ENCODE assay signal across 29 mouse cellular contexts in the genomic region with DNA sequence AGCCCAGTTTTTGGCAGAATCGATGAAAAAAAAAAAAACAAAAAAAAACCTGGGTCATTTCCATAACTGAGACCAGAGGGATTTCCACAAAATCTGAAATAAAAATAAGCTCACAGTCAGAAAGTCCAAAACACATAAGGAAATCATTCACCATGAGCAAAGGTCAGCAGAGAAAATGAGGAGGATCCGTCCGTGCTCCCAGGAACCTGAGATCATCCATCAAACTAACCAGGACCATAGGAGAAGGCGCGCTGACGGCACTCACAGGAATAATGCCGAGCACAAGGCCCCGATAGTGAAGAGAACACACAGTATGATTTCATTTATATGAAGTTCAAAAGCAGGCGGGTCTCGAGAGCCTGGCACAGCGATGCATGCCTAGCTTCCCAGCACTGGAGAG. TPM values are rescaled to one million over a fixed set of nuclear protein-coding genes. Genes with fewer than 3 reads are reported as not detected.
DNase-seq lines count a peak whose midpoint lies in the region; ATAC-seq and TF ChIP-seq lines count a peak whose summit lies in the region.
"Had no signal": no experiment of that assay in that cellular context is flagged by ENCODE, and none has a peak within 500 bp of the region (broad histone marks: within the 10 kb centered on the region; RNA-seq: fewer than 3 reads in every experiment).

No protein-coding gene starts in this region.

- ATAC-seq in hindbrain, embryonic 11.5 days (ENCODE audit: low FRiP score) = no peak
- no peak for ATAC-seq in hindbrain, embryonic 13.5 days (ENCODE audit: low FRiP score)
- ATAC-seq in stomach, embryonic 14.5 days (ENCODE audit: insufficient number of reproducible peaks, insufficient read depth, low FRiP score, low read depth) = no peak
- ATAC-seq in stomach, postnatal 0 days (ENCODE audit: low FRiP score, low TSS enrichment) = no peak
- ATAC-seq in kidney, postnatal 0 days (replicated peaks; ENCODE audit: low FRiP score, low read depth) = no peak
- ATAC-seq in stomach, embryonic 15.5 days (ENCODE audit: insufficient read depth, low FRiP score, low read depth) = no peak
- ATAC-seq: CD4-positive, CD25-positive, alpha-beta regulatory T cell, adult 4 months; forebrain, embryonic 15.5 days; hindbrain, postnatal 0 days; intestine, embryonic 16.5 days; midbrain, embryonic 16.5 days; Patski had no signal

- H3K9me3 ChIP-seq in hindbrain, embryonic 11.5 days (ENCODE audit: control insufficient read depth, low read length) = no peaks in the 10 kb centered on the region
- H3K9me3 ChIP-seq in hindbrain, embryonic 13.5 days = no peaks in the 10 kb centered on the region
- H3K9me3 ChIP-seq in stomach, embryonic 14.5 days (ENCODE audit: control insufficient read depth, low read depth, low read length) = no peaks in the 10 kb centered on the region
- H3K9me3 ChIP-seq in stomach, postnatal 0 days (ENCODE audit: control insufficient read depth, low read length) = no peaks in the 10 kb centered on the region
- H3K9me3 ChIP-seq in kidney, postnatal 0 days (replicated peaks; ENCODE audit: low read length) = no peaks in the 10 kb centered on the region
- H3K9me3 ChIP-seq in stomach, embryonic 15.5 days = no peaks in the 10 kb centered on the region
- H3K9me3 ChIP-seq: forebrain, embryonic 15.5 days; heart, embryonic 15.5 days; limb, embryonic 15.5 days; lung, embryonic 15.5 days; neural tube, embryonic 13.5 days had no signal

- no peak for TF ChIP-seq EP300 in stomach, postnatal 0 days (optimal IDR thresholded peaks at IDR 0.05)

- peak overlapping the region; percentile 30; the same call in 1 of the 2 replicates for H3K27ac ChIP-seq in hindbrain, embryonic 11.5 days (ENCODE audit: low read depth, low read length)
- H3K27ac ChIP-seq in hindbrain, embryonic 13.5 days = no peak overlapping the region
- H3K27ac ChIP-seq in stomach, embryonic 14.5 days (ENCODE audit: low read length) = no peak overlapping the region
- H3K27ac ChIP-seq in stomach, postnatal 0 days (replicated peaks) = no peak overlapping the region
- H3K27ac ChIP-seq in kidney, postnatal 0 days = peak overlapping the region; percentile 22; the same call in 1 of the 2 replicates
- 0 out of 2 replicates have a peak overlapping the region, but pooled peaks have one; percentile 22 for H3K27ac ChIP-seq in stomach, embryonic 15.5 days
- H3K27ac ChIP-seq: forebrain, embryonic 15.5 days; heart, embryonic 15.5 days; hindbrain, postnatal 0 days; limb, embryonic 15.5 days; liver, embryonic 14.5 days; lung, embryonic 15.5 days; neural tube, embryonic 13.5 days had no signal

- no peak overlapping the region for H3K4me2 ChIP-seq in hindbrain, embryonic 11.5 days (replicated peaks; ENCODE audit: low read depth, low read length)
- no peak overlapping the region for H3K4me2 ChIP-seq in hindbrain, embryonic 13.5 days
- no peak overlapping the region for H3K4me2 ChIP-seq in stomach, embryonic 14.5 days (replicated peaks; ENCODE audit: low read depth, low read length)
- no peak overlapping the region for H3K4me2 ChIP-seq in stomach, postnatal 0 days (replicated peaks; ENCODE audit: low read depth)
- no peak overlapping the region for H3K4me2 ChIP-seq in kidney, postnatal 0 days (ENCODE audit: low read length)
- no peak overlapping the region for H3K4me2 ChIP-seq in stomach, embryonic 15.5 days
- H3K4me2 ChIP-seq: forebrain, embryonic 15.5 days; heart, embryonic 15.5 days; limb, embryonic 15.5 days; lung, embryonic 15.5 days; neural tube, embryonic 13.5 days had no signal

- no peak for TF ChIP-seq CTCF in stomach, postnatal 0 days (IDR thresholded peaks at IDR 0.05; ENCODE audit: low read depth)
- TF ChIP-seq CTCF in kidney, postnatal 0 days (IDR thresholded peaks at IDR 0.05; ENCODE audit: low read depth) = no peak

- H3K36me3 ChIP-seq in hindbrain, embryonic 11.5 days (ENCODE audit: control insufficient read depth, insufficient read depth, low read length) = no peaks in the 10 kb centered on the region
- H3K36me3 ChIP-seq in hindbrain, embryonic 13.5 days = no peaks in the 10 kb centered on the region
- no peaks in the 10 kb centered on the region for H3K36me3 ChIP-seq in stomach, embryonic 14.5 days (ENCODE audit: control insufficient read depth, insufficient read depth, low read length)
- 0 out of 2 replicates have a peak, but pooled peaks cover 3% of the 10 kb centered on the region for H3K36me3 ChIP-seq in stomach, postnatal 0 days (ENCODE audit: control insufficient read depth, insufficient read depth, low read length)
- H3K36me3 ChIP-seq in kidney, postnatal 0 days (ENCODE audit: insufficient read depth, low read length) = no peaks in the 10 kb centered on the region
- H3K36me3 ChIP-seq in stomach, embryonic 15.5 days = no peaks in the 10 kb centered on the region
- H3K36me3 ChIP-seq: forebrain, embryonic 15.5 days; heart, embryonic 15.5 days; limb, embryonic 15.5 days; lung, embryonic 15.5 days; neural tube, embryonic 13.5 days had no signal

- 45% methylated on average over 11 of the region's 11 CpGs for WGBS in hindbrain, embryonic 11.5 days
- WGBS in hindbrain, embryonic 13.5 days = 54% methylated on average over 11 of the region's 11 CpGs
- WGBS in stomach, embryonic 14.5 days = 58% methylated on average over 11 of the region's 11 CpGs
- 65% methylated on average over 11 of the region's 11 CpGs for WGBS in stomach, postnatal 0 days
- WGBS in kidney, postnatal 0 days = 58% methylated on average over 11 of the region's 11 CpGs
- WGBS in stomach, embryonic 15.5 days = 67% methylated on average over 11 of the region's 11 CpGs

- H3K4me1 ChIP-seq in hindbrain, embryonic 11.5 days (replicated peaks; ENCODE audit: control insufficient read depth, insufficient read depth, low read length) = no peaks in the 10 kb centered on the region
- H3K4me1 ChIP-seq in hindbrain, embryonic 13.5 days (replicated peaks) = peaks cover 26% of the 10 kb centered on the region
- peaks cover 19% of the 10 kb centered on the region; the same call in 1 of the 2 replicates for H3K4me1 ChIP-seq in stomach, embryonic 14.5 days (ENCODE audit: control insufficient read depth, insufficient read depth, low read length)
- H3K4me1 ChIP-seq in stomach, postnatal 0 days (replicated peaks; ENCODE audit: control insufficient read depth, insufficient read depth) = no peaks in the 10 kb centered on the region
- peaks cover 22% of the 10 kb centered on the region for H3K4me1 ChIP-seq in kidney, postnatal 0 days (replicated peaks; ENCODE audit: insufficient read depth, low read length)
- H3K4me1 ChIP-seq in stomach, embryonic 15.5 days = 0 out of 2 replicates have a peak, but pooled peaks cover 3% of the 10 kb centered on the region

- peaks cover 14% of the 10 kb centered on the region for H3K27me3 ChIP-seq in hindbrain, embryonic 11.5 days (ENCODE audit: control insufficient read depth, insufficient read depth, low read length)
- H3K27me3 ChIP-seq in hindbrain, embryonic 13.5 days = peaks cover 52% of the 10 kb centered on the region
- no peaks in the 10 kb centered on the region for H3K27me3 ChIP-seq in stomach, embryonic 14.5 days (ENCODE audit: control insufficient read depth, insufficient read depth, low read length)
- no peaks in the 10 kb centered on the region for H3K27me3 ChIP-seq in stomach, postnatal 0 days (ENCODE audit: control insufficient read depth, insufficient read depth, low read length)
- H3K27me3 ChIP-seq in kidney, postnatal 0 days (ENCODE audit: insufficient read depth, low read length) = no peaks in the 10 kb centered on the region
- H3K27me3 ChIP-seq in stomach, embryonic 15.5 days (replicated peaks) = no peaks in the 10 kb centered on the region
- H3K27me3 ChIP-seq: forebrain, embryonic 15.5 days; heart, embryonic 15.5 days; lung, embryonic 15.5 days; Patski had no signal

- no peak overlapping the region for H3K9ac ChIP-seq in hindbrain, embryonic 11.5 days (ENCODE audit: low read depth, low read length)
- H3K9ac ChIP-seq in hindbrain, embryonic 13.5 days = no peak overlapping the region
- H3K9ac ChIP-seq in stomach, embryonic 14.5 days (replicated peaks; ENCODE audit: low read depth, low read length) = 0 out of 2 replicates have a peak overlapping the region, but pooled peaks have one; percentile 6
- no peak overlapping the region for H3K9ac ChIP-seq in stomach, postnatal 0 days (ENCODE audit: low read length)
- no peak overlapping the region for H3K9ac ChIP-seq in kidney, postnatal 0 days (ENCODE audit: low read depth, low read length)
- H3K9ac ChIP-seq in stomach, embryonic 15.5 days = no peak overlapping the region
- H3K9ac ChIP-seq: forebrain, embryonic 15.5 days; heart, embryonic 15.5 days; limb, embryonic 15.5 days; liver, embryonic 14.5 days; lung, embryonic 15.5 days; neural tube, embryonic 13.5 days had no signal

- no peak overlapping the region for H3K4me3 ChIP-seq in hindbrain, embryonic 11.5 days (ENCODE audit: low read depth, low read length)
- H3K4me3 ChIP-seq in hindbrain, embryonic 13.5 days = no peak overlapping the region
- H3K4me3 ChIP-seq in stomach, embryonic 14.5 days (ENCODE audit: low read depth, low read length) = no peak overlapping the region
- no peak overlapping the region for H3K4me3 ChIP-seq in stomach, postnatal 0 days (ENCODE audit: low read depth, low read length)
- H3K4me3 ChIP-seq in kidney, postnatal 0 days (replicated peaks; ENCODE audit: low read depth, low read length) = no peak overlapping the region
- no peak overlapping the region for H3K4me3 ChIP-seq in stomach, embryonic 15.5 days (replicated peaks)
- H3K4me3 ChIP-seq: forebrain, embryonic 15.5 days; heart, embryonic 15.5 days; limb, embryonic 15.5 days; lung, embryonic 15.5 days; myocyte; neural tube, embryonic 13.5 days had no signal

- peak; percentile 32 for DNase-seq in hindbrain, embryonic 11.5 days (ENCODE audit: low spot score)
- no peak for DNase-seq in stomach, postnatal 0 days (ENCODE audit: low spot score)
- no peak for DNase-seq in kidney, postnatal 0 days (ENCODE audit: low spot score)
- DNase-seq in layer of hippocampus, adult 18-20 months (ENCODE audit: low spot score in 2 of 2) = no peak
- no peak for DNase-seq in layer of hippocampus, postnatal 25 days (ENCODE audit: extremely low spot score in 1 of 2, low spot score in 1 of 2)
- DNase-seq: adrenal gland, adult 2 months; cerebellum, adult 11-12 months; heart, postnatal 36 days; lung, postnatal 4 days; retina, postnatal 1 day; right cerebral cortex, postnatal 25 days; thymus, adult 18-20 months; thymus, postnatal 4 days had no signal

RNA-seq across cellular contexts. Expression of a gene that starts 29.0 kb away (rescaled TPM):
- polyA plus RNA-seq in hindbrain, embryonic 11.5 days (2014; fragmentation: Nextera tagmentation; extraction: Ambion mirVana) = 7.7 and 11.9 TPM in 2 replicates
- polyA plus RNA-seq in hindbrain, embryonic 13.5 days (2015; fragmentation: Nextera tagmentation; extraction: Ambion mirVana) = 22.3 and 26.4 TPM in 2 replicates
- 8.7 and 10.9 TPM in 2 replicates for polyA plus RNA-seq in stomach, embryonic 14.5 days (2014; fragmentation: Nextera tagmentation; extraction: Ambion mirVana)
- polyA plus RNA-seq in stomach, postnatal 0 days (2015; fragmentation: Nextera tagmentation; extraction: Ambion mirVana) = 7.4 and 8.5 TPM in 2 replicates
- polyA plus RNA-seq in kidney, postnatal 0 days (2015; fragmentation: Nextera tagmentation; extraction: Ambion mirVana) = 11.0 and 11.8 TPM in 2 replicates
- polyA plus RNA-seq in stomach, embryonic 15.5 days (2015; fragmentation: Nextera tagmentation; extraction: Ambion mirVana) = 16.1 and 18.7 TPM in 2 replicates
- 1 to 10 TPM; 5.7 to 6.9 TPM for total RNA-seq in layer of hippocampus, adult 18-20 months (2021)
- 1 to 10 TPM; 7.4 to 7.5 TPM for total RNA-seq in layer of hippocampus, postnatal 25 days (2021)
- total RNA-seq: megakaryocyte-erythroid progenitor cell, adult 5-6 weeks had no signal

Comparison
In these comparisons a context has a peak if more than half of its experiments do, and no peak if none do; other contexts are left out.
1. H3K27ac ChIP-seq: peak in hindbrain, embryonic 11.5 days (single experiment), kidney, postnatal 0 days (single experiment) and stomach, embryonic 15.5 days (single experiment); none in hindbrain, embryonic 13.5 days (single experiment), stomach, embryonic 14.5 days (single experiment) and stomach, postnatal 0 days (single experiment).